Mouse (Mus musculus): ENCODE data around the gene Zscan10. TPM values are rescaled to one million over a fixed set of nuclear protein-coding genes. Genes with fewer than 3 reads are reported as not detected.
A peak's percentile ranks its signal among the peaks of the same experiment; 100 is the strongest.

Zscan10 gene
- polyA plus RNA-seq, 2 experiments = not detected

GRCm38 (mm10) chr17:23598582-23599552 is 1.8 kb upstream of the Zscan10 start, which contains the start of gene Zfp13:
Zfp13 (minus strand) TSS chr17:23599487.
- 4% methylated on average over 29 of the region's 31 CpGs for WGBS (ENCODE audit: insufficient replicate concordance)
- no peak for TF ChIP-seq EP300 (IDR thresholded peaks at IDR 0.05; ENCODE audit: low read depth)
- TF ChIP-seq CTCF (IDR thresholded peaks at IDR 0.05; ENCODE audit: low read depth) = no peak

DNA sequence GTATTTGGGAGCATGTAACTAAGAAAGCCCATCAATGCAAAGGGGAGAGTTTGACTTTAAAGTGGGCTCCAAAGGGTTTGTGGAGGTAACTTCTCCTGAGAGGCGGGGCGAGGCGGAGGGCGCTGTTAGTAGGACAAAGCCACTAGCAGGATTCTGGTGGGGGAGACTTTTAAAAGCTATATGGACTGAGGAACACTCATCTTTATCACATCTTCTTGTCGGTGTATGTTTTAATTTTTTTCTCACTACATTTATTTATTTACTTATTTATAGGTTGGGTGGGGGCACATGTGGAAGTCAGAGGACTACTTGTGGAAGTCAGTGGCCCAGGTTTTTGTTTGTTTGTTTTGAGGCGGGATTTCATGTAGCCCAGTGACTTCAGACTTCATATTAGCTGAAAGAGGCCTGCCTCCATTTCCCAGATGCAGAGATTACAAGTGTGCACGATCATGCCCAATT is 1.0 kb upstream of the Zscan10 start:
- H3K36me3 ChIP-seq (replicated peaks; ENCODE audit: control insufficient read depth, insufficient read depth, low read depth) = no peaks in the 10 kb centered on the region
- WGBS (ENCODE audit: insufficient replicate concordance) = 14% methylated on average over 7 of the region's 7 CpGs
- peak in 1 of 3 experiments; percentile 39 for DNase-seq (ENCODE audit: low read depth in 3 of 3, low spot score in 3 of 3)
- TF ChIP-seq CTCF (IDR thresholded peaks at IDR 0.05; ENCODE audit: low read depth) (no peak), EP300 (IDR thresholded peaks at IDR 0.05; ENCODE audit: low read depth) (no peak)
- peak; percentile 11; the same call in 1 of the 2 replicates for ATAC-seq (ENCODE audit: insufficient read depth)
- H3K27ac ChIP-seq = no peak overlapping the region; the same call in none of the 2 replicates
- peak overlapping the region; percentile 83 for H3K4me2 ChIP-seq (ENCODE audit: low read depth)
- no peaks in the 10 kb centered on the region for H3K27me3 ChIP-seq (ENCODE audit: control insufficient read depth, insufficient read depth, low read length)
- peak overlapping the region; percentile 59 to 77 for H3K4me3 ChIP-seq (ENCODE audit: insufficient read depth in 1 of 2, low read depth in 2 of 2, low read length in 2 of 2)
- H3K4me1 ChIP-seq (replicated peaks; ENCODE audit: control insufficient read depth in 2 of 2, insufficient read depth in 2 of 2, low read length in 1 of 2) = peaks cover 0 to 12% of the 10 kb centered on the region in 2 experiments; a peak in 2 of 4 replicates
- H3K9me3 ChIP-seq (ENCODE audit: control insufficient read depth, low read length) = no peaks in the 10 kb centered on the region
- peak overlapping the region; percentile 60 for H3K9ac ChIP-seq (replicated peaks)

More at GRCm38 (mm10) chr17:23598582-23599552, 1.8 kb upstream of the Zscan10 start, which contains the start of gene Zfp13:
- Histone ChIP-seq H3K4me1 (replicated peaks; ENCODE audit: control insufficient read depth in 2 of 2, insufficient read depth in 2 of 2, low read length in 1 of 2) (peaks cover 0 to 12% of the 10 kb centered on the region in 2 experiments; a peak in 2 of 4 replicates), H3K4me3 (ENCODE audit: insufficient read depth in 1 of 2, low read depth in 2 of 2, low read length in 2 of 2) (peak within 1 kb of the TSS; percentile 59 to 77), H3K27me3 (ENCODE audit: control insufficient read depth, insufficient read depth, low read length) (no peaks in the 10 kb centered on the region), H3K9me3 (ENCODE audit: control insufficient read depth, low read length) (no peaks in the 10 kb centered on the region), H3K4me2 (ENCODE audit: low read depth) (peak within 1 kb of the TSS; percentile 83), H3K36me3 (replicated peaks; ENCODE audit: control insufficient read depth, insufficient read depth, low read depth) (no peaks in the 10 kb centered on the region), H3K9ac (replicated peaks) (peak within 1 kb of the TSS; percentile 60), H3K27ac (no peak within 1 kb of the TSS; the same call in none of the 2 replicates)
- DNase-seq (ENCODE audit: low read depth in 3 of 3, low spot score in 3 of 3) = peak; percentile 71 to 74 (median 73)
- ATAC-seq (ENCODE audit: insufficient read depth) = peak; percentile 91

GRCm38 (mm10) chr17:23601836-23602585 is 1.4 kb downstream of the Zscan10 start:
- H3K36me3 ChIP-seq (replicated peaks; ENCODE audit: control insufficient read depth, insufficient read depth, low read depth) = no peaks in the 10 kb centered on the region
- WGBS (ENCODE audit: insufficient replicate concordance) = 48% methylated on average over 10 of the region's 10 CpGs
- H3K27me3 ChIP-seq (ENCODE audit: control insufficient read depth, insufficient read depth, low read length) = no peaks in the 10 kb centered on the region
- ATAC-seq (ENCODE audit: insufficient read depth) = no peak
- TF ChIP-seq CTCF (IDR thresholded peaks at IDR 0.05; ENCODE audit: low read depth) (no peak), EP300 (IDR thresholded peaks at IDR 0.05; ENCODE audit: low read depth) (no peak)
- DNase-seq (ENCODE audit: low read depth in 3 of 3, low spot score in 3 of 3) = no peak
- H3K4me2 ChIP-seq (ENCODE audit: low read depth) = no peak overlapping the region
- H3K9ac ChIP-seq (replicated peaks) = no peak overlapping the region
- H3K4me1 ChIP-seq (replicated peaks; ENCODE audit: control insufficient read depth in 2 of 2, insufficient read depth in 2 of 2, low read length in 1 of 2) = peaks cover 0 to 12% of the 10 kb centered on the region in 2 experiments; a peak in 2 of 4 replicates
- no peaks in the 10 kb centered on the region for H3K9me3 ChIP-seq (ENCODE audit: control insufficient read depth, low read length)
- no peak overlapping the region for H3K27ac ChIP-seq
- H3K4me3 ChIP-seq (ENCODE audit: insufficient read depth in 1 of 2, low read depth in 2 of 2, low read length in 2 of 2) = no peak overlapping the region

GRCm38 (mm10) chr17:23603077-23603476 is 2.4 kb downstream of the Zscan10 start:
- DNase-seq (ENCODE audit: low read depth in 3 of 3, low spot score in 3 of 3) = no peak

More at GRCm38 (mm10) chr17:23603077-23603476, 2.4 kb downstream of the Zscan10 start:
- Histone ChIP-seq H3K27me3 (ENCODE audit: control insufficient read depth, insufficient read depth, low read length) (no peaks in the 10 kb centered on the region), H3K4me3 (ENCODE audit: insufficient read depth in 1 of 2, low read depth in 2 of 2, low read length in 2 of 2) (no peak overlapping the region), H3K4me2 (ENCODE audit: low read depth) (no peak overlapping the region), H3K4me1 (replicated peaks; ENCODE audit: control insufficient read depth in 2 of 2, insufficient read depth in 2 of 2, low read length in 1 of 2) (peaks cover 0 to 9% of the 10 kb centered on the region in 2 experiments; a peak in 2 of 4 replicates), H3K36me3 (replicated peaks; ENCODE audit: control insufficient read depth, insufficient read depth, low read depth) (no peaks in the 10 kb centered on the region), H3K9ac (replicated peaks) (no peak overlapping the region), H3K9me3 (ENCODE audit: control insufficient read depth, low read length) (no peaks in the 10 kb centered on the region), H3K27ac (no peak overlapping the region)
- TF ChIP-seq CTCF (IDR thresholded peaks at IDR 0.05; ENCODE audit: low read depth) = no peak
- no peak for TF ChIP-seq EP300 (IDR thresholded peaks at IDR 0.05; ENCODE audit: low read depth)
- no peak for ATAC-seq (ENCODE audit: insufficient read depth)
- WGBS (ENCODE audit: insufficient replicate concordance) = 28% methylated on average over 8 of the region's 8 CpGs

Measured in liver, embryonic 14.5 days (tissue).